Mouse (Mus musculus) hindbrain, embryonic 11.5 days (tissue): ENCODE measurements around the gene Zfp936. TPM values are rescaled to one million over a fixed set of nuclear protein-coding genes. Genes with fewer than 3 reads are reported as not detected.
"Not testable (repeated sequence)": the region's sequence is repeated elsewhere in the genome, so short reads cannot be mapped to it uniquely, and the experiment has no call there.

Source experiments
- ATAC-seq: fragments of 200-750 bp; cut with Nextera tagmentation; 2 replicates; pipeline ENCODE4 v1.8.0; 2017; ENCODE audit warnings: mild to moderate bottlenecking, moderate TSS enrichment, moderate library complexity; ENCODE audit not compliant: low FRiP score
- DNase-seq: peaks from one replicate; pipeline ENCODE4 v3.0.0-alpha.2; 2015; ENCODE audit warnings: low spot score
- H3K27ac ChIP-seq: fragments of 300-500 bp; sonication (generic); 2 replicates; pipeline ENCODE4 v1.5.1; 2014; ENCODE audit warnings: mild to moderate bottlenecking, low read depth, low read length
- H3K27me3 ChIP-seq: fragments of 300-500 bp; sonication (generic); 2 replicates; pipeline ENCODE4 v1.6.1; 2014; ENCODE audit warnings: mild to moderate bottlenecking, low read length, moderate library complexity, mixed read lengths; ENCODE audit not compliant: control insufficient read depth, insufficient read depth
- H3K36me3 ChIP-seq: fragments of 300-500 bp; sonication (generic); 2 replicates; pipeline ENCODE4 v1.6.1; 2014; ENCODE audit warnings: mild to moderate bottlenecking, low read length, moderate library complexity, mixed read lengths; ENCODE audit not compliant: control insufficient read depth, insufficient read depth
- H3K4me1 ChIP-seq: fragments of 300-500 bp; sonication (generic); replicated peaks from 2 replicates; pipeline ENCODE4 v1.6.1; 2014; ENCODE audit warnings: low read length, mixed read lengths; ENCODE audit not compliant: control insufficient read depth, insufficient read depth
- H3K4me2 ChIP-seq: fragments of 300-500 bp; sonication (generic); replicated peaks from 2 replicates; pipeline ENCODE4 v1.6.1; 2014; ENCODE audit warnings: mild to moderate bottlenecking, low read depth, low read length
- H3K4me3 ChIP-seq: fragments of 300-500 bp; sonication (generic); 2 replicates; pipeline ENCODE4 v1.5.1; 2014; ENCODE audit warnings: low read depth, low read length
- H3K9ac ChIP-seq: fragments of 300-500 bp; sonication (generic); 2 replicates; pipeline ENCODE4 v1.6.1; 2014; ENCODE audit warnings: low read depth, low read length
- H3K9me3 ChIP-seq: fragments of 300-500 bp; sonication (generic); 2 replicates; pipeline ENCODE4 v1.6.1; 2016; ENCODE audit warnings: low read length; ENCODE audit not compliant: control insufficient read depth
- WGBS: fragments of 180-500 bp; shearing (Covaris S2); extraction: QIAGEN DNeasy Blood & Tissue Kit; methylation state at CpG from one replicate; pipeline ENCODE4 v1.1.7; 2014; 5-methylcytosine and 5-hydroxymethylcytosine counted together
- polyA plus RNA-seq: library from polyadenylated mRNA; unstranded; fragments of >200 nt; fragmentation: Nextera tagmentation; extraction: Ambion mirVana; gene quantifications from 2 replicates; pipeline ENCODE4 v1.2.1, GENCODE M21; 2014

The Zfp936 gene
- polyA plus RNA-seq = not detected in 2 replicates

DNA sequence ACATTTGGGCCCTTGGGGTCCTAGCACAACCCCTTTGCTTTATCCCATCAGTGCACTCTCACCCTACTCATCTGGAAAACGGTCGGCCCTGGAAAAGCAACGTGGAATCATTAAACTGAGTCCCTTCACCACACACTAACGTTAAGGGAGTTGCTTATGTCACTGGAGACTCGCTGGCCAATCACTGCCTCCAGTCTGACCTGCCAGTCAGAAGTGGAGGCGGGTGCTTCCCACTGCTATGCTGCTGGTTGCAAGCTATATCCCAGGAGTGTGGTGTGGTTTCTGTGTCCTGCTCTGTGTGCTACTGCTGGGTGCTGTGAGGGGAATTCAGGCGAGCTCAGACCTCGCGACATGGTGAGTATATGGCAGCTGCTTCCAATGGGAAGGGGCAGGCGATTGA is at the start of gene Zfp936:
TSS of gene Zfp936 (plus strand) at position 301 of the 400 bp plus-strand sequence.
- WGBS = 82% methylated on average over 10 of the region's 10 CpGs
- not testable (repeated sequence) for H3K27ac ChIP-seq, H3K9me3 ChIP-seq, H3K4me1 ChIP-seq, DNase-seq, H3K4me3 ChIP-seq, H3K36me3 ChIP-seq, H3K9ac ChIP-seq, H3K4me2 ChIP-seq, H3K27me3 ChIP-seq, ATAC-seq

DNA sequence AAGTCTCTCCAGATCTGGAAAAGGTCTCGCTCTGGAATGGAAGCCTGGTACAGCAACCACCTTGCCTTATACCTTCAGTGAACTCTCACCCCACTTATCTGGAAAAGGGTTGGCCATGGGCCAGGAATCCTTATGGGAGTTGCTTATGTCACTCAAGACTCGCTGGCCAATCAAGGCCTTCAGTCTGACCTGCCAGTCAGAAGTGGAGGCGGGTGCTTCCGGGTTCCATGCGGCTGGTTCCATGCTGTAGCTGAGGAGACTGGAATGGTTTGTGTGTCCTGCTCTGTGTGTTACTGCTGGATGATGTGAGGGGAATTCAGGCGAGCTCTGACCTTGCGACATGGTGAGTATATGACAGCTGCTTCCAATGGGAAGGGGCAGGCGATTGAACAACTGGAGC is 36.2 kb upstream of the Zfp936 start:
- H3K27ac ChIP-seq = no peak overlapping the region
- H3K9ac ChIP-seq = no peak overlapping the region
- DNase-seq (no peak), ATAC-seq (no peak)
- H3K36me3 ChIP-seq = no peaks in the 10 kb centered on the region
- peaks cover 4% of the 10 kb centered on the region; the same call in 1 of the 2 replicates for H3K9me3 ChIP-seq
- H3K4me1 ChIP-seq = no peaks in the 10 kb centered on the region
- 91% methylated on average over 8 of the region's 8 CpGs for WGBS
- no peak overlapping the region for H3K4me3 ChIP-seq
- H3K27me3 ChIP-seq = no peaks in the 10 kb centered on the region
- H3K4me2 ChIP-seq = no peak overlapping the region

GRCm38 (mm10) chr7:43128691-43129090 is 14.7 kb downstream of the Zfp936 start:
- H3K27ac ChIP-seq, H3K27me3 ChIP-seq, H3K9ac ChIP-seq, DNase-seq, H3K4me3 ChIP-seq, H3K4me1 ChIP-seq, H3K9me3 ChIP-seq, H3K36me3 ChIP-seq, ATAC-seq, H3K4me2 ChIP-seq: not testable (repeated sequence)
- WGBS = 92% methylated on average over 14 of the region's 15 CpGs

- not testable (repeated sequence) for H3K4me1 ChIP-seq, H3K27ac ChIP-seq, DNase-seq, H3K36me3 ChIP-seq, H3K4me2 ChIP-seq, H3K9ac ChIP-seq, H3K4me3 ChIP-seq, ATAC-seq, H3K27me3 ChIP-seq
- 71% methylated on average over 4 of the region's 4 CpGs for WGBS
- peaks cover 21% of the 10 kb centered on the region for H3K9me3 ChIP-seq
These were observed 50.1 kb downstream of the Zfp936 start for GRCm38 (mm10) chr7:43164121-43164520.

- not testable (repeated sequence) for H3K4me3 ChIP-seq, ATAC-seq, H3K27me3 ChIP-seq, H3K4me2 ChIP-seq, H3K36me3 ChIP-seq, H3K9ac ChIP-seq, H3K27ac ChIP-seq, H3K4me1 ChIP-seq, DNase-seq
- 85% methylated on average over 4 of the region's 4 CpGs for WGBS
- peaks cover 21% of the 10 kb centered on the region for H3K9me3 ChIP-seq
These were observed 53.1 kb downstream of the Zfp936 start for GRCm38 (mm10) chr7:43167101-43167500.

DNA sequence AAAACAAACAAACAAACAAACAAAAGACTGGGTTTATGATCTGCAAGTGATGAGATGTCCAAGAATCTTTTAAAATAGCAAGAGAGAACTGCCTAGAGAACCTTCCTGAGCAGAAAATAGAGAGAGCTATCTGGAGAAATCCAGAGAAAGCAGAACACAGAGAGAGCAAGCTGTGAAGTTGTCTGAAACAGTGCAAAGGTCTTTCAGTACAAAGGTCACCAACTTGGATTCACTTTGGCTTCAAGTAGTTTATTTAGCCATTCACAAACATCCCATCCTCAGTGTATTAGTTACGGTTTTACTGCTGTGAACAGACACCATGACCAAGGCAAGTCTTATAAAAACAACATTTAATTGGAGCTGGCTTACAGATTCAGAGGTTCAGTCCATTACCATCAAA is 53.8 kb downstream of the Zfp936 start:
- not testable (repeated sequence) for H3K4me3 ChIP-seq, ATAC-seq, H3K27me3 ChIP-seq, DNase-seq, H3K4me1 ChIP-seq, H3K4me2 ChIP-seq, H3K9ac ChIP-seq, H3K27ac ChIP-seq, H3K36me3 ChIP-seq
- peaks cover 24% of the 10 kb centered on the region for H3K9me3 ChIP-seq
- 86% methylated on average over 1 of the region's 1 CpGs for WGBS

DNA sequence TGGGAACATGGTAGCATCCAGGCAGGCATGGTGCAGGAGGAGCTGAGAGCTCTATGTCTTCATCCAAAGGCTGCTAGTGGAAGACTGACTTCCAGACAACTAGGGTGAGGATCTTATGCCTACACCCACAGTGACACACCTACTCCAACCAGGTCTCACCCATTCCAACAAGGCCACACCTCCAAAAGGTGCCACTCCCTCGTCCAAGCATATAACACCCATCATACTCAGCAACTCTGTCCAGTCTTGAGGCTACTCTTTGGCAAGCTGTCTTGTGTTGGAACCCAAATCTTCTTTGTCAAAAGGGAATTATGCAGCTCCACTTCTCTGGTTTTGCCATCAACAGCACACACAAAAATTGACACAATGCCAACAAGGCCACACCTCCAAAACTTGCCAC is 54.2 kb downstream of the Zfp936 start:
- H3K27me3 ChIP-seq, H3K4me3 ChIP-seq, H3K36me3 ChIP-seq, DNase-seq, H3K4me2 ChIP-seq, H3K27ac ChIP-seq, ATAC-seq, H3K9ac ChIP-seq, H3K4me1 ChIP-seq: not testable (repeated sequence)
- 67% methylated on average over 1 of the region's 1 CpGs for WGBS
- peaks cover 27% of the 10 kb centered on the region for H3K9me3 ChIP-seq

- no peaks in the 10 kb centered on the region for H3K27me3 ChIP-seq
- no peak for DNase-seq
- no peaks in the 10 kb centered on the region for H3K36me3 ChIP-seq
- H3K27ac ChIP-seq = no peak overlapping the region
- ATAC-seq = peak; percentile 22; the same call in 1 of the 2 replicates
- no peak overlapping the region for H3K4me3 ChIP-seq
- peaks cover 22% of the 10 kb centered on the region for H3K9me3 ChIP-seq
- no peaks in the 10 kb centered on the region for H3K4me1 ChIP-seq
- no peak overlapping the region for H3K4me2 ChIP-seq
- WGBS = 87% methylated on average over 14 of the region's 14 CpGs
- H3K9ac ChIP-seq = no peak overlapping the region
These were observed 63.1 kb downstream of the Zfp936 start for GRCm38 (mm10) chr7:43177003-43177702.

DNA sequence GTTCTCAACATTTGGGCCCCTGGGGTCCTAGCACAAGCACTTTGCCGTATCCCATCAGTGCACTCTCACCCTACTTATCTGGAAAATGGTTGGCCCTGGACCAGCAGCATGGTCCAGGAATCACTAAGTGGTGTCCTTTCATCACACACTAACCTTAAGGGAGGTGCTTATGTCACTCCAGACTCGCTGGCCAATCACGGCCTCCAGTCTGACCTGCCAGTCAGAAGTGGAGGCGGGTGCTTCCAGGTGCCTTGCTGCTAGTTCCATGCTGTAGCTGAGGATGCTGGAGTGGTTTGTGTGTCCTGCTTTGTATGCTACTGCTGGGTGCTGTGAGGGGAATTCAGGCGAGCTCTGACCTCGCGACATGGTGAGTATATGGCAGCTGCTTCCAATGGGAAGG is 99.8 kb downstream of the Zfp936 start:
- not testable (repeated sequence) for ATAC-seq, DNase-seq, H3K4me1 ChIP-seq, H3K9me3 ChIP-seq, H3K27me3 ChIP-seq, H3K4me2 ChIP-seq, H3K9ac ChIP-seq, H3K27ac ChIP-seq, H3K4me3 ChIP-seq, H3K36me3 ChIP-seq
- 86% methylated on average over 7 of the region's 7 CpGs for WGBS
